ENCODE assay signal across 16 mouse cellular contexts in genomic region chr3:153480005-153480635, GRCm38 (mm10).
"Had no signal": no experiment of that assay in that cellular context is flagged by ENCODE, and none has a peak within 500 bp of the region (broad histone marks: within the 10 kb centered on the region; RNA-seq: fewer than 3 reads in every experiment).

No protein-coding gene starts in this region.

- H3K4me3 ChIP-seq: limb, embryonic 12.5 days; limb, embryonic 15.5 days; midbrain, embryonic 12.5 days had no signal

- DNase-seq: kidney, adult 18-20 months; kidney, adult 9 months; kidney, postnatal 14 days; kidney, postnatal 4 days; left cerebral cortex, postnatal 4 days; liver, postnatal 0 days; lung, embryonic 14.5 days; right cerebral cortex, adult 18-20 months; right cerebral cortex, postnatal 14 days; right cerebral cortex, postnatal 4 days; thymus, postnatal 36 days had no signal

- ATAC-seq: liver, postnatal 0 days; lung, postnatal 0 days; midbrain, embryonic 16.5 days had no signal

- H3K27me3 ChIP-seq: limb, embryonic 12.5 days; limb, embryonic 15.5 days; midbrain, embryonic 12.5 days had no signal

- H3K36me3 ChIP-seq: limb, embryonic 12.5 days; limb, embryonic 15.5 days; midbrain, embryonic 12.5 days had no signal

- H3K4me2 ChIP-seq: limb, embryonic 12.5 days; limb, embryonic 15.5 days; lung, embryonic 14.5 days; midbrain, embryonic 12.5 days had no signal
